Mouse (Mus musculus) intestine, embryonic 14.5 days (tissue): ENCODE measurements around the gene Vmn1r119. TPM values are rescaled to one million over a fixed set of nuclear protein-coding genes. Genes with fewer than 3 reads are reported as not detected.
"Not testable (repeated sequence)": the region's sequence is repeated elsewhere in the genome, so short reads cannot be mapped to it uniquely, and the experiment has no call there.

Experiments used
- ATAC-seq: fragments of 200-750 bp; cut with Nextera tagmentation; replicated peaks from 2 replicates; pipeline ENCODE4 v1.8.0; 2017; ENCODE audit warnings: low read depth, moderate number of reproducible peaks, moderate TSS enrichment, moderate library complexity; ENCODE audit not compliant: low FRiP score, low TSS enrichment
- DNase-seq: peaks from one replicate; pipeline ENCODE4 v3.0.0-alpha.2; 2018; ENCODE audit warnings: low spot score
- H3K27ac ChIP-seq: fragments of 300-500 bp; sonication (generic); 2 replicates; pipeline ENCODE4 v1.5.1; 2014; ENCODE audit warnings: low read depth, mild to moderate bottlenecking, control low read depth
- H3K27me3 ChIP-seq: fragments of 300-500 bp; sonication (generic); replicated peaks from 2 replicates; pipeline ENCODE4 v1.6.1; 2014; ENCODE audit warnings: low read length, control low read depth; ENCODE audit not compliant: control insufficient read depth, insufficient read depth
- H3K36me3 ChIP-seq: fragments of 300-500 bp; sonication (generic); 2 replicates; pipeline ENCODE4 v1.6.1; 2014; ENCODE audit warnings: low read length, control low read depth; ENCODE audit not compliant: control insufficient read depth, insufficient read depth
- H3K4me1 ChIP-seq: fragments of 300-500 bp; sonication (generic); replicated peaks from 2 replicates; pipeline ENCODE4 v1.6.1; 2014; ENCODE audit warnings: low read length, control low read depth, mixed read lengths; ENCODE audit not compliant: control insufficient read depth, insufficient read depth
- H3K4me2 ChIP-seq: fragments of 300-500 bp; sonication (generic); 2 replicates; pipeline ENCODE4 v1.6.1; 2014; ENCODE audit warnings: low read length
- H3K4me3 ChIP-seq: fragments of 300-500 bp; sonication (generic); 2 replicates; pipeline ENCODE4 v1.5.1; 2014; ENCODE audit warnings: low read depth, low read length, control low read depth, mixed read lengths
- H3K9ac ChIP-seq: fragments of 300-500 bp; sonication (generic); 2 replicates; pipeline ENCODE4 v1.6.1; 2014; ENCODE audit warnings: mild to moderate bottlenecking, low read length
- H3K9me3 ChIP-seq: fragments of 300-500 bp; sonication (generic); 2 replicates; pipeline ENCODE4 v1.6.1; 2016; ENCODE audit warnings: low read length, control low read depth; ENCODE audit not compliant: control insufficient read depth
- WGBS: fragments of 180-500 bp; shearing (Covaris S2); extraction: QIAGEN DNeasy Blood & Tissue Kit; methylation state at CpG from one replicate; pipeline ENCODE4 v1.1.7; 2014; 5-methylcytosine and 5-hydroxymethylcytosine counted together
- polyA plus RNA-seq: library from polyadenylated mRNA; unstranded; fragments of >200 nt; fragmentation: Nextera tagmentation; extraction: Ambion mirVana; gene quantifications from 2 replicates; pipeline ENCODE4 v1.2.1, GENCODE M21; 2014

Vmn1r119 gene
- not detected in 2 replicates for polyA plus RNA-seq

- not testable (repeated sequence) for H3K9ac ChIP-seq, H3K9me3 ChIP-seq, H3K4me2 ChIP-seq, H3K4me3 ChIP-seq, H3K27me3 ChIP-seq, H3K4me1 ChIP-seq, H3K27ac ChIP-seq, ATAC-seq, DNase-seq, H3K36me3 ChIP-seq
- WGBS, result no CpG with 5 or more reads among the region's 2 CpGs
Observed at GRCm38 (mm10) chr7:21012355-21012754, at the start of gene Vmn1r119. Gene Vmn1r119, minus strand, starts transcription at chr7:21012455.

GRCm38 (mm10) chr7:21053684-21054083 lies 41.4 kb upstream of the Vmn1r119 start, which contains the start of gene Vmn1r120:
Gene Vmn1r120, minus strand, starts transcription at chr7:21053784.
- H3K27ac ChIP-seq, result not testable (repeated sequence)
- 55% methylated on average over 1 of the region's 1 CpGs for WGBS

More at GRCm38 (mm10) chr7:21053684-21054083, 41.4 kb upstream of the Vmn1r119 start, which contains the start of gene Vmn1r120:
- ATAC-seq, H3K4me1 ChIP-seq, DNase-seq, H3K9me3 ChIP-seq, H3K36me3 ChIP-seq, H3K4me2 ChIP-seq, H3K27me3 ChIP-seq, H3K4me3 ChIP-seq, H3K9ac ChIP-seq: not testable (repeated sequence)

Other genes with a start within 250 kb of the Vmn1r119 start
- gene Vmn1r112, start 241.3 kb downstream of the Vmn1r119 start, polyA plus RNA-seq, result not detected in 2 replicates
- gene Vmn1r113, start 225.2 kb downstream of the Vmn1r119 start, polyA plus RNA-seq, result not detected in 2 replicates
- gene Vmn1r114, start 200.3 kb downstream of the Vmn1r119 start, polyA plus RNA-seq, result not detected in 2 replicates
- not detected in 2 replicates for gene Vmn1r115, start 167.5 kb downstream of the Vmn1r119 start, polyA plus RNA-seq
- not detected in 2 replicates for gene Vmn1r116, start 140.2 kb downstream of the Vmn1r119 start, polyA plus RNA-seq
- not detected in 2 replicates for gene Vmn1r117, start 128.3 kb downstream of the Vmn1r119 start, polyA plus RNA-seq
- gene Vmn1r118, start 100.1 kb downstream of the Vmn1r119 start, polyA plus RNA-seq, result not detected in 2 replicates
- not detected in 2 replicates for gene Vmn1r120, start 41.3 kb upstream of the Vmn1r119 start, polyA plus RNA-seq
- gene Vmn1r121, start 86.1 kb upstream of the Vmn1r119 start, polyA plus RNA-seq, result not detected in 2 replicates
- gene Vmn1r122, start 121.7 kb upstream of the Vmn1r119 start, polyA plus RNA-seq, result not detected in 2 replicates
- not detected in 2 replicates for gene Vmn1r123, start 149.7 kb upstream of the Vmn1r119 start, polyA plus RNA-seq
- gene Gm5157, start 178.0 kb upstream of the Vmn1r119 start, polyA plus RNA-seq, result not detected in 2 replicates
- not detected in 2 replicates for gene Vmn1r124, start 248.2 kb upstream of the Vmn1r119 start, polyA plus RNA-seq